Mouse (Mus musculus): ENCODE measurements at regions not wholly inside any gene's neighbourhood (a gene's known extent, or its start where the extent isn't known, plus 50 kb on each side); places are given as distances from the start of the nearest gene placed in this dataset.

- H3K9me3 ChIP-seq (ENCODE audit: control insufficient read depth, low read length), result no peaks in the 10 kb centered on the region
Measured at GRCm38 (mm10) chr13:44260039-44260438, 469.2 kb upstream of the Jarid2 start.

GRCm38 (mm10) chr13:44260637-44261333 lies 468.5 kb upstream of the Jarid2 start:
- H3K4me1 ChIP-seq (ENCODE audit: control insufficient read depth, insufficient read depth, low read depth, low read length), result no peaks in the 10 kb centered on the region
- no peaks in the 10 kb centered on the region for H3K27me3 ChIP-seq (replicated peaks; ENCODE audit: control insufficient read depth, insufficient read depth, low read length)
- H3K4me2 ChIP-seq (ENCODE audit: low read length), result no peak overlapping the region
- H3K9ac ChIP-seq (ENCODE audit: low read depth, low read length), result no peak overlapping the region
- H3K9me3 ChIP-seq (ENCODE audit: control insufficient read depth, low read length), result no peaks in the 10 kb centered on the region
- ATAC-seq, result no peak
- H3K27ac ChIP-seq (ENCODE audit: low read depth, low read length), result no peak overlapping the region
- no peaks in the 10 kb centered on the region for H3K36me3 ChIP-seq (ENCODE audit: control insufficient read depth, insufficient read depth, low read length)
- no peak overlapping the region for H3K4me3 ChIP-seq (ENCODE audit: low read length)
- 68% methylated on average over 8 of the region's 8 CpGs for WGBS

More at GRCm38 (mm10) chr13:44260039-44260438, 469.2 kb upstream of the Jarid2 start:
- Histone ChIP-seq H3K9ac (ENCODE audit: low read depth, low read length) (no peak overlapping the region), H3K4me3 (ENCODE audit: low read length) (no peak overlapping the region), H3K27ac (ENCODE audit: low read depth, low read length) (no peak overlapping the region), H3K4me2 (ENCODE audit: low read length) (no peak overlapping the region), H3K27me3 (replicated peaks; ENCODE audit: control insufficient read depth, insufficient read depth, low read length) (no peaks in the 10 kb centered on the region), H3K36me3 (ENCODE audit: control insufficient read depth, insufficient read depth, low read length) (no peaks in the 10 kb centered on the region), H3K4me1 (ENCODE audit: control insufficient read depth, insufficient read depth, low read depth, low read length) (no peaks in the 10 kb centered on the region)
- 78% methylated on average over 6 of the region's 6 CpGs for WGBS
- ATAC-seq, result no peak

GRCm38 (mm10) chr13:44272746-44273524 lies 456.3 kb upstream of the Jarid2 start:
- no peaks in the 10 kb centered on the region for H3K27me3 ChIP-seq (replicated peaks; ENCODE audit: control insufficient read depth, insufficient read depth, low read length)
- no peak overlapping the region for H3K27ac ChIP-seq (ENCODE audit: low read depth, low read length)
- 90% methylated on average over 16 of the region's 16 CpGs for WGBS
- H3K36me3 ChIP-seq (ENCODE audit: control insufficient read depth, insufficient read depth, low read length), result no peaks in the 10 kb centered on the region
- H3K4me3 ChIP-seq (ENCODE audit: low read length), result no peak overlapping the region
- ATAC-seq, result no peak
- no peak overlapping the region for H3K4me2 ChIP-seq (ENCODE audit: low read length)
- no peaks in the 10 kb centered on the region for H3K4me1 ChIP-seq (ENCODE audit: control insufficient read depth, insufficient read depth, low read depth, low read length)
- no peaks in the 10 kb centered on the region for H3K9me3 ChIP-seq (ENCODE audit: control insufficient read depth, low read length)
- no peak overlapping the region for H3K9ac ChIP-seq (ENCODE audit: low read depth, low read length)

- no peak overlapping the region for H3K4me3 ChIP-seq (ENCODE audit: low read length)
- no peak overlapping the region for H3K27ac ChIP-seq (ENCODE audit: low read depth, low read length)
- ATAC-seq, result no peak
- 92% methylated on average over 3 of the region's 3 CpGs for WGBS
- no peaks in the 10 kb centered on the region for H3K9me3 ChIP-seq (ENCODE audit: control insufficient read depth, low read length)
- no peaks in the 10 kb centered on the region for H3K36me3 ChIP-seq (ENCODE audit: control insufficient read depth, insufficient read depth, low read length)
- no peaks in the 10 kb centered on the region; the same call in 1 of the 2 replicates for H3K4me1 ChIP-seq (ENCODE audit: control insufficient read depth, insufficient read depth, low read depth, low read length)
- no peak overlapping the region for H3K9ac ChIP-seq (ENCODE audit: low read depth, low read length)
- H3K4me2 ChIP-seq (ENCODE audit: low read length), result no peak overlapping the region
- H3K27me3 ChIP-seq (replicated peaks; ENCODE audit: control insufficient read depth, insufficient read depth, low read length), result no peaks in the 10 kb centered on the region
Measured at GRCm38 (mm10) chr13:44277952-44278351, 451.3 kb upstream of the Jarid2 start.

GRCm38 (mm10) chr13:44279036-44279435 lies 450.2 kb upstream of the Jarid2 start:
- Histone ChIP-seq H3K9me3 (ENCODE audit: control insufficient read depth, low read length) (no peaks in the 10 kb centered on the region), H3K9ac (ENCODE audit: low read depth, low read length) (no peak overlapping the region), H3K4me1 (ENCODE audit: control insufficient read depth, insufficient read depth, low read depth, low read length) (no peaks in the 10 kb centered on the region; the same call in 1 of the 2 replicates), H3K4me3 (ENCODE audit: low read length) (no peak overlapping the region), H3K36me3 (ENCODE audit: control insufficient read depth, insufficient read depth, low read length) (no peaks in the 10 kb centered on the region), H3K27ac (ENCODE audit: low read depth, low read length) (no peak overlapping the region), H3K4me2 (ENCODE audit: low read length) (no peak overlapping the region), H3K27me3 (replicated peaks; ENCODE audit: control insufficient read depth, insufficient read depth, low read length) (no peaks in the 10 kb centered on the region)
- WGBS, result 74% methylated on average over 4 of the region's 4 CpGs
- ATAC-seq, result no peak

DNA sequence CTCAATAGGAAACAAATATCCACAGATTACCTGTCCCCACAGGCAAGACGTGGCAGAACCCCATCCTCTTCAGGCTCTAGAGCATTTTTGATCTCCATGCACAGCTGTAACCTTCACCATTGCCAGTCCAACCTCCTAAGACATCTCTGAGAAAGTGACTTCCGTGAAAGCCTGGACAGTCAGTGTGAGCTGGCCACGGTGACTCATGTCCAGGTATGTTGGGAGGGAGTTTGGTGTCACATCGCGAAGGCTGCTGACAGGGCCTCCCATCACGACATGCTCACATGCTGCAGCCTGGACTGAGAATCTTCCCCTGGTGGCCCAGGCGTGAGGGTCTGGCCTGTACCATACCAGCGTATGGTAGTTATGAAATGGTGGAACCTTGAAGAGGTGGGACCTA lies 449.0 kb upstream of the Jarid2 start:
- H3K27me3 ChIP-seq (replicated peaks; ENCODE audit: control insufficient read depth, insufficient read depth, low read length), result no peaks in the 10 kb centered on the region
- no peak overlapping the region for H3K27ac ChIP-seq (ENCODE audit: low read depth, low read length)
- 95% methylated on average over 8 of the region's 8 CpGs for WGBS
- no peak overlapping the region for H3K9ac ChIP-seq (ENCODE audit: low read depth, low read length)
- H3K4me2 ChIP-seq (ENCODE audit: low read length), result no peak overlapping the region
- H3K9me3 ChIP-seq (ENCODE audit: control insufficient read depth, low read length), result no peaks in the 10 kb centered on the region
- ATAC-seq, result no peak
- no peaks in the 10 kb centered on the region for H3K36me3 ChIP-seq (ENCODE audit: control insufficient read depth, insufficient read depth, low read length)
- no peaks in the 10 kb centered on the region; the same call in 1 of the 2 replicates for H3K4me1 ChIP-seq (ENCODE audit: control insufficient read depth, insufficient read depth, low read depth, low read length)
- no peak overlapping the region for H3K4me3 ChIP-seq (ENCODE audit: low read length)

- H3K9me3 ChIP-seq (ENCODE audit: control insufficient read depth, low read length), result no peaks in the 10 kb centered on the region
- no peaks in the 10 kb centered on the region; the same call in 1 of the 2 replicates for H3K4me1 ChIP-seq (ENCODE audit: control insufficient read depth, insufficient read depth, low read depth, low read length)
- H3K4me2 ChIP-seq (ENCODE audit: low read length), result no peak overlapping the region
- WGBS, result 48% methylated on average over 6 of the region's 6 CpGs
- H3K4me3 ChIP-seq (ENCODE audit: low read length), result no peak overlapping the region
- no peaks in the 10 kb centered on the region for H3K27me3 ChIP-seq (replicated peaks; ENCODE audit: control insufficient read depth, insufficient read depth, low read length)
- H3K9ac ChIP-seq (ENCODE audit: low read depth, low read length), result no peak overlapping the region
- H3K36me3 ChIP-seq (ENCODE audit: control insufficient read depth, insufficient read depth, low read length), result no peaks in the 10 kb centered on the region
- H3K27ac ChIP-seq (ENCODE audit: low read depth, low read length), result no peak overlapping the region
- no peak for ATAC-seq
Measured at GRCm38 (mm10) chr13:44281796-44282195, 447.5 kb upstream of the Jarid2 start.

DNA sequence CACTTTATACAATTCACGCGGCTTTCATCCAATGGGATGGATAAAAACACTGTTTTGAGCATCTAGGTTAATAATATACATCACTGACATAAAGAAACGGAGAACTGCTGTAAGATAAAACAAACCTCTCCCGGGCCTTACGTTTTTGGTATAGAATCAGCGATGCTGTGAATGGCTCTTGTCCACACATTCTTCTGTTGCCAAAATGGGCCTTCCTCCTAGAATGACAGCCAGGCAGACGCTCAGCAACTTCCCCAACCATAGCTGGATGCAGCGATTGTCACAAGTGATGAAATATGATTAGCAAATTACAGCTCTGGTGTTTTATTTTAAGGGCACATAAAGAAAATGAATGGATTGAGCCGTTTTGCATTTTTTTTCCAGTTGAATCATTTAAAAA lies 447.0 kb upstream of the Jarid2 start:
- no peaks in the 10 kb centered on the region for H3K9me3 ChIP-seq (ENCODE audit: control insufficient read depth, low read length)
- no peak overlapping the region for H3K27ac ChIP-seq (ENCODE audit: low read depth, low read length)
- no peak overlapping the region for H3K4me3 ChIP-seq (ENCODE audit: low read length)
- H3K9ac ChIP-seq (ENCODE audit: low read depth, low read length), result no peak overlapping the region
- H3K4me1 ChIP-seq (ENCODE audit: control insufficient read depth, insufficient read depth, low read depth, low read length), result no peaks in the 10 kb centered on the region; the same call in 1 of the 2 replicates
- no peak overlapping the region for H3K4me2 ChIP-seq (ENCODE audit: low read length)
- no peaks in the 10 kb centered on the region for H3K36me3 ChIP-seq (ENCODE audit: control insufficient read depth, insufficient read depth, low read length)
- ATAC-seq, result no peak
- H3K27me3 ChIP-seq (replicated peaks; ENCODE audit: control insufficient read depth, insufficient read depth, low read length), result no peaks in the 10 kb centered on the region
- WGBS, result 61% methylated on average over 9 of the region's 9 CpGs

DNA sequence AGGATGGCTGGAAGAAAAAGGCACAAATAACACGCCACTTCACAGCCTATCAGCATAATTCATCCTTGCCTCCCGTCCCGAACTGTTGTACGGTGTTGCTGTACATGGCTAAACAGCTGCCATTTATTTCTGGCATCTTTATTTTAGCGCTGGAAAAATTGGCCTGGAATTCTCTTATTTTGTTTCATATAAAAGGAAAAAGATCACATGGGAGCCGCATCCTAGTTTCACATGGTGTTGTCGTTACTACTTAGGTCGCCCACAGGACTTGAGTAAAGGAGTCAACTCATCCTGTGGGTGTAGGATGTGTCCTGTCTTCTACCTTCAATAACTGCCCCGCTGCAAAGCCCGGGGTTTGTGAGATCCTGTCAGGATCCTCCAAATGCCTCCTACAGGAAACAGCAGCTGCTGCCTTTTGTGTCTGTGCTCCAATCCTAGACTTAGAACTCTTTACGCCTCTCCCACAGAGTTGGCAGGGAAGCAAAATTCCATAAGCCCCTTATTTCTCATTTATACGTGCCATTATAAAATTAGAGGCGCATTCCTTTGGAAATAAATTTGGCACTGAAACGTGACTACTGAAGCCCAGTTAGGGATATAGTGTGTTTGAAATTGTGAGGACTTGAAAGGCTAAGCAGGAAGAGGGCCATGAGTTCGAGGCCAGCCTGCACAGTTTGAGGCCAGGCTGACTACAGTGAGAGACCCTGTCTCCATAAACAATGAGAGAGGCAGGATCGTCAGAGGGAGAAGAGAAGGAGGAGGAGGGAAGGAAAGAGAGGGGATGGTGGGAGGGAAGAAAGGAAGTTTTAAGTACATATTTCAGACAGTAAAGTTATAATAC lies 446.3 kb upstream of the Jarid2 start:
- Histone ChIP-seq H3K4me2 (ENCODE audit: low read length) (no peak overlapping the region), H3K9ac (ENCODE audit: low read depth, low read length) (no peak overlapping the region), H3K9me3 (ENCODE audit: control insufficient read depth, low read length) (no peaks in the 10 kb centered on the region), H3K27me3 (replicated peaks; ENCODE audit: control insufficient read depth, insufficient read depth, low read length) (no peaks in the 10 kb centered on the region), H3K4me3 (ENCODE audit: low read length) (no peak overlapping the region), H3K27ac (ENCODE audit: low read depth, low read length) (no peak overlapping the region), H3K4me1 (ENCODE audit: control insufficient read depth, insufficient read depth, low read depth, low read length) (no peaks in the 10 kb centered on the region; the same call in 1 of the 2 replicates), H3K36me3 (ENCODE audit: control insufficient read depth, insufficient read depth, low read length) (no peaks in the 10 kb centered on the region)
- 62% methylated on average over 16 of the region's 16 CpGs for WGBS
- no peak for ATAC-seq
